Comparison of ENCODE assay signal across 8 mouse cellular contexts in genomic region chr3:152557659-152558058, GRCm38 (mm10).
A peak's percentile ranks its signal among the peaks of the same experiment; 100 is the strongest.
DNase-seq lines count a peak whose midpoint lies in the region; ATAC-seq lines count a peak whose summit lies in the region.
"Had no signal": no experiment of that assay in that cellular context is flagged by ENCODE, and none has a peak within 500 bp of the region (broad histone marks: within the 10 kb centered on the region; RNA-seq: fewer than 3 reads in every experiment).

No protein-coding gene starts in this region.

- peak; percentile 95 for ATAC-seq in erythroid progenitor cell, adult 5-6 weeks (replicated peaks; ENCODE audit: low FRiP score, poor library complexity, severe bottlenecking)

- peak; percentile 44 for DNase-seq in kidney, postnatal 10 days
- no peak for DNase-seq in kidney, postnatal 14 days
- DNase-seq in WW6 (ENCODE audit: low read depth, low spot score): peak; percentile 62
- DNase-seq in spleen, postnatal 10 days (ENCODE audit: low spot score in 2 of 2): peak; percentile 40 to 84
- no peak for DNase-seq in retina, postnatal 1 day
- DNase-seq in thymus, postnatal 14 days: no peak
- DNase-seq: gastrocnemius, postnatal 10 days had no signal

Comparison
In these comparisons a context has a peak if more than half of its experiments do, and no peak if none do; other contexts are left out.
1. DNase-seq: peak in kidney, postnatal 10 days (single experiment), WW6 (single experiment) and spleen, postnatal 10 days (2 of 2); none in kidney, postnatal 14 days (single experiment), retina, postnatal 1 day (single experiment) and thymus, postnatal 14 days (single experiment).